Mouse (Mus musculus) liver, postnatal 0 days (tissue): ENCODE results near the gene C530008M17Rik.

Experiments
- CTCF ChIP-seq: sonication (generic); IDR thresholded peaks from 2 replicates; pipeline ENCODE4 v1.5.1; 2016; ENCODE audit warnings: antibody characterized with exemption, low read depth
- EP300 ChIP-seq: IDR thresholded peaks from 2 replicates; pipeline ENCODE4 v1.6.1; 2016; ENCODE audit warnings: antibody characterized with exemption, low read depth, mild to moderate bottlenecking

DNA sequence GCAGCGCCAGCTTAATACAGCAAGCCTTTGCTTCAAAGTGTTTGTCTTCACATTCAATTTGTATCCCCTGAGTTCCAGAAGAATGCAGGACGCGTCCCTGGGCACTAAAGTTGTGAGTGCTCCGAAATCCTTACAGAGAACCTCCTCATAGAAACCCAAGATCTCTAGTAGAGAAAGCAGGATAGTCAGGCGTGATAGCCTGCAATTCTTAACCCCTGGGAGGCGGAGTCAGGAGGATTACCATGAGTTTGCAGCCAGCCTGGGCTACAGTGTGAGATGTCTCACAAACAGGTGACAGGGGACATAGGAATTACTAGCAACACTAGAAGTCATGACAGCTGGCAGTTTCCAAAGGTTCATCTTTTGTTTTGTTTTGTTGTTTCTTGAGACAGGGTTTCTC, 213.2 kb downstream of the C530008M17Rik start:
- no peak for TF ChIP-seq CTCF
- no peak for TF ChIP-seq EP300
